7 mouse cellular contexts compared by ENCODE assay signal in genomic region chr11:70212423-70212822, GRCm38 (mm10). TPM values are rescaled to one million over a fixed set of nuclear protein-coding genes. Genes with fewer than 3 reads are reported as not detected.
DNase-seq lines count a peak whose midpoint lies in the region; ATAC-seq lines count a peak whose summit lies in the region.

Gene Slc16a11 (plus strand): TSS chr11:70212752.

- no peak within 1 kb of the TSS for H3K27ac ChIP-seq in forebrain, embryonic 14.5 days (ENCODE audit: low read depth, low read length)
- H3K27ac ChIP-seq in neural tube, embryonic 13.5 days (replicated peaks), result no peak within 1 kb of the TSS

- peak; percentile 59 to 69 for DNase-seq in lung, adult 18-20 months
- DNase-seq in lung, postnatal 14 days, result no peak
- no peak for DNase-seq in forebrain, embryonic 14.5 days (ENCODE audit: low spot score)
- DNase-seq in layer of hippocampus, postnatal 25 days (ENCODE audit: extremely low spot score in 1 of 2, low spot score in 1 of 2), result no peak
- DNase-seq in urinary bladder, postnatal 14 days (ENCODE audit: low spot score), result no peak
- DNase-seq in MN1 (ENCODE audit: low spot score), result no peak

- WGBS in forebrain, embryonic 14.5 days, result 58% methylated on average over 6 of the region's 6 CpGs
- 63% methylated on average over 6 of the region's 6 CpGs for WGBS in neural tube, embryonic 13.5 days

- no peak for ATAC-seq in forebrain, embryonic 14.5 days
- ATAC-seq in neural tube, embryonic 13.5 days (ENCODE audit: low read depth), result no peak

- no peak within 1 kb of the TSS; the same call in 1 of the 2 replicates for H3K9ac ChIP-seq in forebrain, embryonic 14.5 days (ENCODE audit: low read length)
- peak within 1 kb of the TSS; percentile 55 for H3K9ac ChIP-seq in neural tube, embryonic 13.5 days

- H3K4me3 ChIP-seq in forebrain, embryonic 14.5 days (ENCODE audit: low read depth, low read length), result no peak within 1 kb of the TSS
- peak within 1 kb of the TSS; percentile 32 for H3K4me3 ChIP-seq in neural tube, embryonic 13.5 days

- H3K9me3 ChIP-seq in forebrain, embryonic 14.5 days (replicated peaks; ENCODE audit: control insufficient read depth, low read length), result no peaks in the 10 kb centered on the region
- H3K9me3 ChIP-seq in neural tube, embryonic 13.5 days, result no peaks in the 10 kb centered on the region

- H3K36me3 ChIP-seq in forebrain, embryonic 14.5 days (ENCODE audit: control insufficient read depth, insufficient read depth, low read length), result peaks cover 16% of the 10 kb centered on the region
- H3K36me3 ChIP-seq in neural tube, embryonic 13.5 days, result peaks cover 11% of the 10 kb centered on the region

- H3K4me2 ChIP-seq in forebrain, embryonic 14.5 days (ENCODE audit: low read length), result peak within 1 kb of the TSS; percentile 55
- H3K4me2 ChIP-seq in neural tube, embryonic 13.5 days, result peak within 1 kb of the TSS; percentile 61

- H3K27me3 ChIP-seq in forebrain, embryonic 14.5 days (replicated peaks; ENCODE audit: control insufficient read depth, insufficient read depth, low read length), result peaks cover 39% of the 10 kb centered on the region
- H3K27me3 ChIP-seq in neural tube, embryonic 13.5 days, result peaks cover 65% of the 10 kb centered on the region

- H3K4me1 ChIP-seq in forebrain, embryonic 14.5 days (ENCODE audit: control insufficient read depth, insufficient read depth, low read length), result peaks cover 13% of the 10 kb centered on the region
- peaks cover 21% of the 10 kb centered on the region for H3K4me1 ChIP-seq in neural tube, embryonic 13.5 days (replicated peaks)

RNA-seq across cellular contexts. Expression of gene Slc16a11, which starts in this region (rescaled TPM):
- 0.98 and 1.1 TPM in 2 replicates for polyA plus RNA-seq in forebrain, embryonic 14.5 days (2014; fragmentation: Nextera tagmentation; extraction: Ambion mirVana)
- total RNA-seq in layer of hippocampus, postnatal 25 days (2021), result 10 to 100 TPM; 28.1 to 39.2 TPM
- polyA plus RNA-seq in neural tube, embryonic 13.5 days (2015; fragmentation: Nextera tagmentation; extraction: Ambion mirVana), result 3.0 and 3.4 TPM in 2 replicates

Comparison
In these comparisons a context has a peak if more than half of its experiments do, and no peak if none do; other contexts are left out.
1. DNase-seq: peak in lung, adult 18-20 months (2 of 2); none in lung, postnatal 14 days (single experiment), forebrain, embryonic 14.5 days (single experiment), layer of hippocampus, postnatal 25 days (0 of 2), urinary bladder, postnatal 14 days (single experiment) and MN1 (single experiment).